Mouse (Mus musculus) stomach, postnatal 0 days (tissue): Measurements from ENCODE around the gene Pcgf1.

Experiments used
- CTCF ChIP-seq: IDR thresholded peaks from 2 replicates; pipeline ENCODE4 v1.5.1; 2016; ENCODE audit warnings: antibody characterized with exemption, low read depth, mild to moderate bottlenecking, moderate library complexity
- EP300 ChIP-seq: optimal IDR thresholded peaks from 2 replicates; pipeline ENCODE3; 2016; ENCODE audit warnings: antibody characterized with exemption

DNA sequence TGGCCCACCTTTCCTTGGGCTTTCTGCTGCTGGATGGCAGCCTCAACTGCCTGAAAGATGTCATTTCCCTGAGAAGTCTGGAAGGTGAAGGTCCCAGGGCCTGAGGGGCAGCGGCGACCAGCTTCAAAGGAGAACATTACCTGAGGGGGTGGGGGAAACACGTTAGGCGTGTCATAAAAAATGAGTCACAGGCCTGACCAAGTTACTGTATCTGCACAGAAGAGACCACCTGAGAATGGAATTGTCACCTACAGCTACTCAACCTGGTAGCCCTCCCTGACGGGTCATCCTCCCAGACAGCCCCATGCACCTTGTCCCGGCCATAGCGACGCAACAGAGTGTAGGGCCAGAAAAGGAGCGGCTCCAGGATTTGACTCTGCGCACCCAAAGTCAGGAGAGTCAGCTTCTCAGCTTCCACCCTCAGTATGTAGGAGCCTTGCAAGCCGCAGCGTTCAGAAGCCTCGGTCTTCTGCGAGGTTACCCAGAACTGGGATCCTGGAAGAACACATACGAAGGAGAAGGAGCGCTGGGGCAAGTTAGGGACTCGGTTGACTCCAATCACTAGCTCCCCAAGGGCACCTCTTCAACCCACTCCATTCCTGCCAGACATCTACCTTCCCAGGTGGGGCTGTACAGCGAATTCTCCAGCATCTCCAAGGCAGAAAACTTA lies 45.6 kb upstream of the Pcgf1 start:
- no peak for TF ChIP-seq CTCF
- TF ChIP-seq EP300, result no peak
